Mouse (Mus musculus): Measurements from ENCODE around the gene Fbln1.
"Not testable (repeated sequence)": the region's sequence is repeated elsewhere in the genome, so short reads cannot be mapped to it uniquely, and the experiment has no call there.

The Fbln1 gene

DNA sequence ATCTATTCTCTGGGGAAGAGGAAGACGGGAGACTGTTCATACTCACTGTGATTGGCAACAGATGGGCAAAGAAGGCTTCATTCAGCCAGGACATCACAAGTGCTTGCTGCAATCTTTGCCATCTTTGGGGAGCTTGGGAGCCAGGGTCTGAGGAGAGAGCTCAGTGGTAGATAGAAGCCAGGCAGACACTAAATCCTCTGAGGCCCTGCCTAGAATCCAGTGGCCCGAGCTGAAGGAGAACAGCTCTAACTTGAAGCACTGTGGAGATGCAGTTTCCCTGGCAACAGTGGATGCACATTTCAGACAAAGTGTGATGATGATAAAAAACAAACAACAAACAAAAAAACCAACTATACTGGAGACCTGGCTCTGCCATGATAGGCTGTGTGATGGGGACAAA, 90.2 kb downstream of the Fbln1 start:
- DNase-seq = no peak

DNA sequence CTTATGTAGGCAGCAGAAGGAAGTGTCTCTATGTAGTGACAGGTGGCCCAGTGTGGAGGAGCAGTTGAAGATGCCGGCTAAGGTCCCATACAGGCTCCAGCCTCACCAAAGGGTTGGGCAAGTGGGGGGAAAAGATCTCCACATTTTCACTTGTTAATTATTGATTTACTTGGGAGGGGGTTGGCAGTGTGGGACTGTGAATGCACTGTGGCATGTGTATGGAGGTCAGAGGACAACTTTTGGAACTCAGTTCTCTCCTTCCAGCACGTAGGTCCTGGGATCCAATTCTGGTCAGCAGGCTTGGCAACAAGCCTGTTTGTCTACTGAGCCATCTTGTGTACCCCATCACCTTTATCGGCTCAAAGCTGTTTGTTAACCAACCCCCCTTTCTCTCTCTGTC, 90.8 kb downstream of the Fbln1 start:
- DNase-seq = no peak

DNA sequence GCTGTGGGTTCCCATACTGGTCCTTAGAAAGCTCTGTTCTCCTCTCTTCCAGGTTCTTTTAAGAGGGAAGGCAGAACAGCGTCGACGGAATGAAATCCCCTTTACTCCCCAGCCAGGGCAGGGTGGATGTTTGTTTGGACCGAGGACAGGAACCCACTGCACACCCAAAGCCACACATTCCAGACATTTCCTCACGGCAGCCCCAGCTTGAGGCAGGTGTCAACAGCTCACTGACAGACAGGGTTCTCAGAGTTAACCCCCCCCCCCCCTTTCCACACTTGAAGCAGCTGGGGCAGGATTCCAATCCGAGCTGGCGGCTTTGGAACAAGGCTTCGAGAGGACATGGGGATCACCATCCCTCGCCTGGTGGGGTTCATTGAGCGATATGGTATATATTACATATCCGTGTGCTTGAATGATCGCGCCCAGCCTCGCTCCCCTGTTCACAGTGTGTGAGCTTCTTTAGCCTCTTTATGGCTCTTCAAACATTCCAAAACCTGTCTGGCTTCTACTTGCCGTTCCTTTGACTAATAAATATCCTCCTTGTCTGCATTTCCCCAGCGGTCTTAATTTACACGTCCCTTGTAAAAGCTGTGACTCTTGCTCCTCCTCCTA, 92.5 kb downstream of the Fbln1 start:
- no peak for DNase-seq

GRCm38 (mm10) chr15:85298946-85299345, 93.2 kb downstream of the Fbln1 start:
- no peak for DNase-seq

DNA sequence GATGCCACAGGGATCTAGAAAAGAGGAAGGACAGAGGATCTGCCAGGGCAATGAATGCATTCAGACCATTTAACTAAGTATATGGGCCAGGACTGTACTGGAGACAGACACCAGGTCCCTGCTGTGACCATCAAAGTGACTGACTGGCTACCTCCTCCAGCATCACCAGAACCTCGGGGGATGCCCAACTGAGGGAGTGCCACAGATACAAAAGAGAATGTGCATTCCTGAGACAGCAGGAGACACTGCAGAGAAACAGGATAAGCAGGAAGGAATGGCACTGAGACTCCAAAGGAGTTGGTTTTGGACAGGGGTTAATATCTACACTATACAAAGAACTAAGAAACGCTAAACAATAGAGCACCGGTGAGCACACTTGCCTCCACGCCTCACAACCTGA, 97.5 kb downstream of the Fbln1 start:
- DNase-seq = no peak

DNA sequence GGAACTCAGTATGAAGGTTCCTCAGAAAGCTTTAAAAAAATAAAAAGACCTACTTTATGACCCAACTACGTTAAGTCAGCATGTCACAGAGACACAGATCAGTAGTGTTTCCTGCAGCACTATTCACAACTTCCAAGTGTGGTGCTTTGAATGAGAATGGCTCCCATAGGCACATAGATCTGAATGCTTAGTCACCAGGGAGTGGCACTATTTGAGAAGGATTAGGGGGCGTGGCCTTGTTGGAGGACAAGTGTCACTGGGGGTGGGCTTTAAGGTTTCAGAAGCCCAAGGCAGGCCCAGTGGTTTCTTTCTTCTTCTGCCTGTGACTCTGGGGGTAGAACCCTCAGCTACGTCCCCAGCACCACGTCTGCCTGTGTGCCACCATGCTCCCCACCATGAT, 98.2 kb downstream of the Fbln1 start:
- no peak for DNase-seq

DNA sequence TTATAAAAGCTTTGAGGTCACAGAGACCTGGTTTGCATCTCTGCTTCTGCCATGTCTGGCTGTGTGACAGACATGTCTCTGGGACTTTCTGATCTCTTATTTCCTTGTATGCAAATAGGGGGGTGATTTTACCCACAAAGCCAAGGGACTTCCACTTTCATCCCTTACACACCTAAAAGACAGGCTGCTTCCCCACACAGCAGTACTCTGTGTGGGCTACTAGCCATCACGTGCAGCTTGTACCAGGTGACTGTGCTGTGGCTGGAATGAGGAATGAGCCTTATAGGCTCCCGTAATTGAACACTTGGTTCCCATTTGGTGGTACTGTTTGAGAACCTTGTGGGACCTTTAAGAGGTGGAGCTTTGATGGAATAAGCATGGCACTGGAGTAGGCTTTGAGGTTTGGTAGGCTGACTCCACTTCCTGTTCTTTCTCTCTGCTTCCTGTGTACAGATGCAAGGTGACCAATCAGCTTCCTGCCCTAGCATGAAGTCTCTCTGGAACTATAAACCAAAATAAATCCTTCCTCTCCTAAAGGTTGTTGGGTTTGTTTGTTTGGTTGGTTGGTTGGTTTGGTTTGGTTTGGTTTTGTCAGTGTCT, 101.4 kb downstream of the Fbln1 start:
- DNase-seq = no peak

DNA sequence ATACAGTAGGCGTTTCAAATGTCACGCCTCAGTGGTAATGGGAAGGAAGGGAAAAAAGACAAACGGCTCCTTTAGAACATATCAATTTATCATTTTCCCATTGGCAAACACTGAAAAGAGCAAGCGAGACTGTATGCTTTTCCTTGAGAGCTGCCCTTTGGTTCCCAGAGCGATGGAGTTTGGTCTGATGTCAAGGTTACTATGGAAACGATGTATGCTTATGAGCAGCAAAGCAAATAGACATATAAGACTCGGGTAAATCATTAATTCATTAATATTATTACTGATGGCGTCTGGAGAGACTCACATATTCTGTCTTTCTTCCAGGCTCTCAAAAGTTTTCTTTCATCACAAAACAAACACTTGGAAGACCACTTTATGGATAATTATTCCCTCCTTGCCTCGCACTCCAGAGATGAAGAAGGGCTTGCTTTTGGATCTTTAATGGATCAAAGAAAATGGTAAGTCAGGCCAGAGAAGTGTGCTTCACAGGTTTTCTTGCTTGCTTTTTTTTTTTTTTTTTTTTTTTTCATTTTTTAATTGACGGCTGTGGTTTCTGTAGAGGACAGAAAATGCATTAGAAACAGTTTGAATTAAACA, 105.4 kb downstream of the Fbln1 start:
- no peak for DNase-seq

DNA sequence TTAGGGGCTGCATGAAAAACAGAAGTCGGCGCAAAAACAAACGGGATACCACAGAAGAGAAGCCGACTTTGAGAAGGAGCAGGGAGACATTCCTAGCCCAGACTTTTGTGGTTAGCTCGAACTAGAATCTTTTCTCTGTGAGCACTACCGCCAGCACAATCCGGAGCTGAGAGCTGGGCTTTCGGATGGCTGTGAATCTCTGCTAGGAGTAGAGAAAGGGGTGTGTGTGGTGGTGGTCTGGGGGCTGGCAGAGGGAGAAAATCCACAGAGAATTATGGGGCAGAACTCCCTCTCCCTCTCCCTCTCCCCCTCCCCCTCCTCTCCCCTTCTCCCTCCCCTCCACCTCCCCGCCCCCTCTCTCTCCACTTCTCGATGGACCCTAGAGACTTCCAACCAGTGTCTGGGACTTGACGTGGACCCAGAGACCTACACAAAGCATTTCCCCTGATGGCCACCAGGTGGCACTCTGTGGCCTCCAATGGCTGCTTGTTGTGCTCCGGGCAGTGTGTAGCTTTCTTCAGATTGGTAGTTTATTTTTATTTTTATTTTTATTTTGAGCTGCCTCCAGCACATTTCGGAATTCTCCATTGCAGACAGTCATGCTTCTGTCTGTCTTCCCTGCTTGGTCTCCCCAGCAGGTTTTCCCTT, 109.8 kb downstream of the Fbln1 start:
- DNase-seq = peak; percentile 88

GRCm38 (mm10) chr15:85316342-85317140, 110.8 kb downstream of the Fbln1 start:
- peak; percentile 31 for DNase-seq

DNA sequence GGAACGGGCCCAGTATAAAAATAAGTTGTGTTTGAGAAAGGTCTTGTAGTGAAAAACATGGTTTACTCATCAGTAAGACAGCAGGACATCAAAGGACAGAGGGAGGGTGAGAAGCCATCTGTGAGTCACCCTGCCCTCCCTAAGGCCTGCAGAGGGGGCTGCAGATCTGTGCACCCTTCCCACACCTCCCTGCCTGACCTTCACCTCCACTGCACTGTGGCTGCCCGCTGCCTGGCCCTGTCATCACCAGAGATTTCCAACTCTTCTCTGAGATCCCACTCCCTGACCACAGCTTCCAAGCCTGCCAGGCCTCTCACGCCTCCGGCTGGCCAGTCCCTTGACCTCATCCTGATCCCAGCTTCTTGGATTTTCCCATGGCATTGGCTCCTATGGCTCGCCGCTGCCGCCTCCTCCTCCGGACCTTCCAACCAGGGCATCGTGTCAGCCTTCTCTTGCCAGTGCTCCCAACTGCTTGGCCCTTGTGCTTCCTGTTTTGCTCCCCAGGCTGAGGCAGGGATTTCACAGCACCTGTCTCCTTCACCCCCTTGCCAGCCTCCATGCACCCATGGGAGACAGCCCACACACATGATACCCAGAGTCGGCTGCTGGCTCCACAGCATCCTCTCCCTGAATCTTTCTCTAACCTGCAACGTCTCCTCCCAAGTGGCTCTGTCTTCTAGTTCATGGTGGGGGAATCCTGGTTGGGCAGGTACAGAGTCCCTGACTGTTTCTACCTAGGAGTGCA, 114.3 kb downstream of the Fbln1 start:
- no peak for DNase-seq

- DNase-seq = no peak
Measured at GRCm38 (mm10) chr15:85323214-85323613, 117.5 kb downstream of the Fbln1 start.

DNA sequence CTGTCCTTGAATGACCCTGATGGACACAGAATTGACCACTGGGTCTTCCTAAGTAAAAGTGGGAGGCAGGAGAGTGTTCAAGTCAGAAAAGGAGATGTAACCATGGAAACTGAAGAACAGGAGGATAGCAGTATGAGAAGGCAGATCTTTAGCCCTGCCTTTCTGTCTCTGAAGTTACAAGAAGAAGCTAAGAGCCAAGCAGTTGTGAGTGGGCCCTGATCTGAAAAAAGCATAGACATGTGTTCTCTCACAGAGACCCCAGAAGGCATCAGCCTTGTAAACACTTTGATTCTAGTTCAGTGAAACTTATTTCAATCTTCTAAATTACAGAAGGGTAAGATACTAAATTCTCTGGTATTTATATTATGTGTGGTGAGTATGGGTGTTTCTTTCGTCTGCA, 118.7 kb downstream of the Fbln1 start:
- DNase-seq = no peak

DNA sequence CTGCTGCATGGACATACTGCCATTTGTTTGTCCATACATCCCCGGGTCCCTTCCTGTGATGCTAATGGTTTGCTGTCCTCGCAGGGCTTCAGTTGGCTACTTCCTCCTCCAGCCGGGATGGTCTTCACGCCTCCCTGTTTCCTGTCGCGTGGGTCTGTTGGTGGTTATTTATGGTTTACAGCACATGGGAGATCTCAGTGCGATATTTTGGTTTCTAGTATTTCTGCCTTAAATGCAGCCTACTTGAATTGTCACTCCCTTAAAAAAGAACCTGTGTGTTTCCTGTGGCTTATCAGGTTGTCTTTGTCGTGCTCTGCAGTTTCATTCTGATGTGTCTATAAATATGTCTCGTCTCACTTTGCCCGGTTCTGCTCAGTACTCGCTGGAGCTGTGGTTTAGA, 122.1 kb downstream of the Fbln1 start:
- no peak for DNase-seq

DNA sequence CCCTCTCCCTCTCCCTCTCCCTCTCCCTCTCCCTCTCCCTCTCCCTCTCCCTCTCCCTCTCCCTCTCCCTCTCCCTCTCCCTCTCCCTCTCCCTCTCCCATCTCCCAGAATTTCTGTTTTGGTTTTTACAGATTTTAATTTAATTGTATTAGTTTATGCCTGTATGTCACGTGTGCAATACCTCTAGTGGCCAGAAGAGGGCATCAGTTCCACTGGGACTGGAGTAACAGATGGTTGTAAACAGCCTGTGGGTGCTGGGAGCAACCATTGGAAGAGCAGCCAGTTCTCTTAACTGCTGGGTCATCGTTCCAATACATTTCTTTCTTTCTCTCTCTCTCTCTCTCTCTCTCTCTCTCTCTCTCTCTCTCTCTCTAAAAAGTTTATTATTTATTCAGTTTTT, 122.7 kb downstream of the Fbln1 start:
- peak; percentile 33 for DNase-seq

DNA sequence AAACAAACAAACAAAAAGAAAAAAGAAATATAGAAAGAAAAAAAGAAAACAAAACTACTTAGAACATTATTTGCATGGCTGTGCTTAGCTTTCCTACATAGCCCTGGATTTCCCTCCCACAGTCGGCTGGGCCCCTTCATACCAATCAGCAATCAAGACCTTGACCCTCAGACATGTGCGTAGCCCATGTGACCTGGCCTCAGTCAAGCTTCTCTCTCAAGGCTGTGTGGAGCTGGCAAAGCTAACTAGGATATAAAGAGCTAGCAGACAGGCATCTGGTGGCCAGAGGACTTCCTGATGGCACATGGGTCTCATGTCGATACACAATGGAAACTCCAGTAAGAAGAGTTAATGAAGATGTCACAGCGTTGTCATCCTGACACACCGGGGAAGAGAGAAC, 123.3 kb downstream of the Fbln1 start:
- DNase-seq = no peak

DNA sequence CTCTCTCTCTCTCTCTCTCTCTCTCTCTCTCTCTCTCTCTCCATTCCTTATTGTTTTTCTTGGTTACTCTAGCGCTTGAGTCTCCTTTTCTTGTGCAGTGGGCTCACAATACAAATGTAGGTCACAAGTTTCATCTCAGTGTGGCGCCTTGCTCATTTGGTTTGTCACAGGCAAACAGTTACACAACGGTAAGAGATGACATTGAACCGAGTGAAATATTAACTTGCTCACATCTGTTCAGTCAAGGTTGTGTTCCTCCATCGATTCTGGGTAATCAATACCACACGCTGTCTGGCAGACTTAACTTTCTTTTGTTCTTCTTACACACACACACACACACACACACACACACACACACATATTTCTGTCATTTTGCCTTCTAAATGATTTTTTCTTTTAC, 124.3 kb downstream of the Fbln1 start:
- DNase-seq = no peak

DNA sequence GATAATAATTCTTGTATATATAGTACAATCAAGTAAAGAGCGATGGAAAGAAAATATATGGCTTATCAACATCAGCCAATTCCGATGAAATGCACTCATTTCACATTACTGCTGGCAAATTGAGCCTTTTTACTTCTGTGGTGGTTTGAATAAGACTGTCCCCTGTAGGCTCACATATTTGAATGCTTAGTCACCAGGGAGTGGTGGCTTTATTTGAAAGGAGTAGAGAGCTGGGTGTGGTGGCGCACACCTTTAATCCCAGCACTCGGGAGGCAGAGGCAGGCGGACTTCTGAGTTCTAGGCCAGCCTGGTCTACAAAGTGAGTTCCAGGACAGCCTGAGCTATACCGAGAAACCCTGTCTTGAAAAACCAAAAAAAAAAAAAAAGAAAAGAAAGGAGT, 127.8 kb downstream of the Fbln1 start:
- DNase-seq = not testable (repeated sequence)

GRCm38 (mm10) chr15:85334234-85334633, 128.5 kb downstream of the Fbln1 start:
- DNase-seq = no peak

GRCm38 (mm10) chr15:85335671-85336300, 130.0 kb downstream of the Fbln1 start, which contains the start of gene Atxn10:
TSS of gene Atxn10 (plus strand) at chr15:85336245.
- DNase-seq = no peak

Data from kidney, postnatal 10 days (tissue).